Mouse (Mus musculus) MEL (cell line): Measurements from ENCODE around the gene Susd4.

Experiments
- CTCF ChIP-seq, 3 experiments: IDR thresholded peaks in 2 of 3; conservative IDR thresholded peaks in 1 of 3; 2 replicates each; pipeline ENCODE4 v1.5.1; 2011 to 2012; ENCODE audit warnings: low read length in 3 of 3, low read depth in 2 of 3, mild to moderate bottlenecking in 2 of 3, improper control_type of control experiment in 1 of 3, inconsistent platforms in 1 of 3, mixed read lengths in 1 of 3, moderate library complexity in 1 of 3; ENCODE audit not compliant: control insufficient read depth in 1 of 3, insufficient read depth in 1 of 3, poor library complexity in 1 of 3, severe bottlenecking in 1 of 3
- EP300 ChIP-seq, 2 experiments: IDR thresholded peaks; 2 replicates each; pipeline ENCODE4 v1.6.1; 2011; ENCODE audit warnings: improper control_type of control experiment in 2 of 2, low read length in 2 of 2, low read depth in 1 of 2, mild to moderate bottlenecking in 1 of 2
- GATA1 ChIP-seq: IDR thresholded peaks from 2 replicates; pipeline ENCODE4 v1.6.1; 2011; ENCODE audit warnings: low read depth, low read length, improper control_type of control experiment
- NRF1 ChIP-seq: IDR thresholded peaks from 2 replicates; pipeline ENCODE4 v1.6.1; 2014; ENCODE audit warnings: low read depth, mild to moderate bottlenecking, inconsistent platforms, low read length, improper control_type of control experiment, moderate library complexity; ENCODE audit not compliant: poor library complexity, insufficient read depth, severe bottlenecking
- POLR2A ChIP-seq, 2 experiments: IDR thresholded peaks; 2 replicates each; pipeline ENCODE4 v1.6.1; 2011 to 2012; ENCODE audit warnings: low read length in 2 of 2, mild to moderate bottlenecking in 2 of 2, control low read depth in 1 of 2, improper control_type of control experiment in 1 of 2, low read depth in 1 of 2, moderate library complexity in 1 of 2; ENCODE audit not compliant: control insufficient read depth in 1 of 2, insufficient read depth in 1 of 2, poor library complexity in 1 of 2
- TAL1 ChIP-seq: IDR thresholded peaks from 2 replicates; pipeline ENCODE4 v1.6.1; 2012; ENCODE audit warnings: mild to moderate bottlenecking, inconsistent platforms, low read length, moderate library complexity, mixed read lengths
- ZC3H11A ChIP-seq: IDR thresholded peaks from 2 replicates; pipeline ENCODE4 v1.6.1; 2012; ENCODE audit warnings: low read depth, mild to moderate bottlenecking, inconsistent platforms, low read length, improper control_type of control experiment

DNA sequence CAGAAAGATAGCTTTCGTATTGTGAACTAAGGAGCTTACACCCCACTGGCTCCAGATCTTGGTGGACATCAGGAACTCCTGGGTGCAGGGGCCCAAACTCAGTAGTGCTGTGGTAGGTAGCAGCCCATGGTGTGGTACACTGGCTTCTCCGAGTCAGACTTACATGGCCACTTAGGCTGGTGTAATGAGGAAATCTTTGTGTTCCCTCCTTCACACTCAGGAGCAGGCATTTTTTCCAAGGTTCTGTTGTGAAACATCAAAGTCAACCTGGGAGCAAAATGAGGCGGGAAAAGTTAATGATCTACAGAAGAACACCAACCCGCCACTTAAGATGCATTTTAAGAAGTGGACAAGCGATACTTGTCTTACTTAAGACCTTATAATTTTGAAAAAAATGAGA lies 21.8 kb downstream of the Susd4 start:
- TF ChIP-seq TAL1, result no peak
- no peak for TF ChIP-seq POLR2A (IDR thresholded peaks at IDR 0.05; ENCODE audit: control insufficient read depth in 1 of 2, insufficient read depth in 1 of 2, low read depth in 1 of 2, low read length in 2 of 2, poor library complexity in 1 of 2)
- no peak for TF ChIP-seq CTCF (IDR thresholded peaks at IDR 0.05 in 2 of 3, conservative IDR thresholded peaks at IDR 0.05 in 1 of 3; ENCODE audit: control insufficient read depth in 1 of 3, insufficient read depth in 1 of 3, low read depth in 2 of 3, low read length in 3 of 3, poor library complexity in 1 of 3, severe bottlenecking in 1 of 3)
- TF ChIP-seq EP300 (IDR thresholded peaks at IDR 0.05; ENCODE audit: low read depth in 1 of 2, low read length in 2 of 2), result no peak
- no peak for TF ChIP-seq ZC3H11A
- TF ChIP-seq NRF1, result no peak
- no peak for TF ChIP-seq GATA1
